Mouse (Mus musculus): ENCODE measurements around the gene Rce1. TPM values are rescaled to one million over a fixed set of nuclear protein-coding genes. Genes with fewer than 3 reads are reported as not detected.

Rce1 gene
- total RNA-seq, 1 experiment from 2014 or later: 27.5 TPM

GRCm38 (mm10) chr19:4573241-4573640 is 52.2 kb downstream of the Rce1 start:
- ATAC-seq (replicated peaks; ENCODE audit: low read depth, poor library complexity, severe bottlenecking): no peak

Other genes starting within 250 kb of the Rce1 start
- gene Kdm2a, start 227.4 kb downstream of the Rce1 start, total RNA-seq (2017): 73.3 and 90.3 TPM in 2 replicates
- gene Rhod, start 186.2 kb downstream of the Rce1 start, total RNA-seq (2017): 0.73 TPM in 1 of 2 replicates, not detected in the other
- gene Syt12, start 148.2 kb downstream of the Rce1 start, total RNA-seq (2017): not detected in 2 replicates
- not detected in 2 replicates for gene 2010003K11Rik, start 127.1 kb downstream of the Rce1 start, total RNA-seq (2017)
- 1.6 and 1.8 TPM in 2 replicates for gene Pcx, start 115.2 kb downstream of the Rce1 start, total RNA-seq (2017)
- gene Lrfn4, start 10.0 kb downstream of the Rce1 start, total RNA-seq (2017): 2.6 and 2.9 TPM in 2 replicates
- gene Gm960, start 73.0 kb upstream of the Rce1 start, total RNA-seq (2017): not detected in 2 replicates
- under 0.01 and 0.10 TPM in 2 replicates for gene Sptbn2, start 85.5 kb upstream of the Rce1 start, total RNA-seq (2017)
- gene Rbm4b, start 130.9 kb upstream of the Rce1 start, total RNA-seq (2017): 14.6 and 15.9 TPM in 2 replicates
- 70.3 and 72.6 TPM in 2 replicates for gene Rbm4, start 168.3 kb upstream of the Rce1 start, total RNA-seq (2017)
- gene Gm21992, start 186.0 kb upstream of the Rce1 start, total RNA-seq (2017): 48.6 and 50.1 TPM in 2 replicates
- 22.6 and 28.6 TPM in 2 replicates for gene Rbm14, start 186.0 kb upstream of the Rce1 start, total RNA-seq (2017)
- 37.3 and 61.4 TPM in 2 replicates for gene Ccs, start 213.7 kb upstream of the Rce1 start, total RNA-seq (2017)
- not detected in 2 replicates for gene Ccdc87, start 213.7 kb upstream of the Rce1 start, total RNA-seq (2017)
- gene Ctsf, start 229.5 kb upstream of the Rce1 start, total RNA-seq (2017): 4.7 and 11.5 TPM in 2 replicates